Mouse (Mus musculus): Measurements from ENCODE around the gene Tmem171. TPM values are rescaled to one million over a fixed set of nuclear protein-coding genes. Genes with fewer than 3 reads are reported as not detected.

Gene Tmem171
- 8.4 and 13.7 TPM in 2 replicates for polyA plus RNA-seq (2015; fragmentation: Nextera tagmentation; extraction: Ambion mirVana)

DNA sequence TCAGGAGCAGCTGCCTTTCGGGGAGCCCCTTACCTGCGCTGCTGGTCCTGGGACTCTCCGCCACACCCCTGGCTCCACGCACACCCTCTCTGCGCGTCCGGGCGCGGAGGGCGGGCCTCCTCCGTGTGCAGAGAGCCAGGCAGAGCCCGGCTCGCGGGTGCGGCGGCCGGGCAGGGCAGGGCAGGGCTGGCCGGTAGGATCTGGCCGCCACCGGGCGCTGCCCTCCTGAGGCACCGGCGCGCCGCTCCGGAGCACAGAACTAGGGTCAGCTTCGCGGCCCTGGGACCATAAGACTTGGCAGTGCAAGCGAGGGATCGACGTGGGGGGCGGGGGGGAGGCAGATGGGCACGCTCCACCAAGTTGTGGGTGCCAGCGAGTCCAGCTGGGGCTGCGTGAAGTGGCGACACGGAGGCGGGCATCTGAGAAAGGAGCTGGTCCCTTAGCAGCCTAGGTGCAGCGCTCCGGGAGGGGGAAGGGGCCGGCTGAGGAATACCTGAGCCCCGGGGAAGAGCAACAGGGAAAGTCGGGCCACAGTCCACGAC, at the start of gene Tmem171:
TSS of gene Tmem171 (minus strand) at position 62 of the 542 bp plus-strand sequence.
- H3K9me3 ChIP-seq, result no peaks in the 10 kb centered on the region
- peak within 1 kb of the TSS; percentile 72 for H3K4me2 ChIP-seq
- H3K9ac ChIP-seq, result no peak within 1 kb of the TSS
- H3K4me1 ChIP-seq, result peaks cover 11% of the 10 kb centered on the region
- ATAC-seq (ENCODE audit: insufficient read depth, low FRiP score, low read depth), result peak; percentile 70
- peak within 1 kb of the TSS; percentile 39 for H3K4me3 ChIP-seq (replicated peaks)
- H3K36me3 ChIP-seq, result no peaks in the 10 kb centered on the region
- H3K27me3 ChIP-seq (replicated peaks), result peaks cover 6% of the 10 kb centered on the region
- 5% methylated on average over 42 of the region's 44 CpGs for WGBS
- peak within 1 kb of the TSS; percentile 42; the same call in 1 of the 2 replicates for H3K27ac ChIP-seq

DNA sequence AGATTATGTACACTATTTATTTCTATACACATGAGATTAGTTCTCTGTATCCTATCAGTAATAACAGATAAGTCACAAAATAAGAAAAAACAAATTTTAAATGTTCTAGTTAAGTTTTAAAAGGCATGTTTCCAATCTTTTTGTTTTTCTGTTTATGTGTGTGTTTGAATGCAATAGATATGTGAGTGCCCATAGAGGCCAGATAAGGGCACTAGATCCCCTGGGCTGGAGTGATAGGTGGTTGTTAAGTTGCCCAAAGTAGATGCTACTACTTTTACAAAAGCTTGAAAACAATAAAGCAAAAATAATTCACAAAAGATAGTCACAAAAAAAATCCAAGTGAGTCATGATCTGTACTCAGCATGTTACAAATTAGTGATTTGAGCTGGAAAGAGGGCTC, 49.2 kb upstream of the Tmem171 start:
- Histone ChIP-seq H3K4me2 (no peak overlapping the region), H3K27me3 (replicated peaks) (no peaks in the 10 kb centered on the region), H3K4me3 (replicated peaks) (no peak overlapping the region), H3K9ac (no peak overlapping the region), H3K27ac (no peak overlapping the region), H3K9me3 (no peaks in the 10 kb centered on the region), H3K36me3 (peaks cover 12% of the 10 kb centered on the region), H3K4me1 (no peaks in the 10 kb centered on the region)
- no peak for ATAC-seq (ENCODE audit: insufficient read depth, low FRiP score, low read depth)

DNA sequence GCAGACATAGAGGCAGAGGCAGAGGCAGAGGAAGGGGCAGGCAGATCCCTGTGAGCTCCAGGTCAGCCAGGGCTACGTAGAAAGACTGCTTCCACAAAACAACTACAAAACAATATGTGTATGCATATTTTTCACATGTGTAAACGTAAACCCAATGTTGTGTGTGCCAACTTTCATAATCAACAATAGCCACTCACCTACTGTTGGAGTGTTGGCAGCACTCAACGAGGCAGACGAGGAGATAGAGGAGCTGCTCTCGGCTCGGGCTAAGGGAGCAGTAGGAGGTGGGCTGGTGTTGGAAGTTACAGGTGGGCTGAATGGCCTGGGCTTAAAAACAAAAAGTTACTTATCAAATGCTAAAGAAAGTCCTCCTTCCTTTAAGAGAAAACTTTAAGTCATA, 48.6 kb upstream of the Tmem171 start:
- Histone ChIP-seq H3K4me3 (replicated peaks) (no peak overlapping the region), H3K4me2 (no peak overlapping the region), H3K9me3 (no peaks in the 10 kb centered on the region), H3K9ac (no peak overlapping the region), H3K36me3 (peaks cover 12% of the 10 kb centered on the region), H3K4me1 (no peaks in the 10 kb centered on the region), H3K27me3 (replicated peaks) (no peaks in the 10 kb centered on the region), H3K27ac (no peak overlapping the region)
- ATAC-seq (ENCODE audit: insufficient read depth, low FRiP score, low read depth), result no peak
- 88% methylated on average over 6 of the region's 6 CpGs for WGBS

DNA sequence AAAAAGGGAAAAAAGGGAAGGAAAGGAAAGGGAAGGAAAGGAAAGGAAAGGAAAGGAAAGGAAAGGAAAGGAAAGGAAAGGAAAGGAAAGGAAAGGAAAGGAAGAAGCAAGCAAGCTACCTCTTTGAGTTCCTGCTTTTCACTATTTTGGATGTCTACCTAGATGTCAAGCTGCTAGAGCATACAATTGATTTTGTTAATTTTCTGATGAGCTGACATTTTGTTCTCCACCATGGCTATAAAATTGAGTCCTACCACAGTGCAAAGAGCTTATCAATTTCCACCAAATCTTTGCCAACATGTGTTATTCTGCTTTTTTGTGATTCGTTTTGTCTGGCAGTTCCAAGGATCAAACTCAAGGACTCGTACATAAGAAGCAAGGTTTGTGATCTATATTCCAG, 43.6 kb upstream of the Tmem171 start:
- Histone ChIP-seq H3K27ac (no peak overlapping the region), H3K9ac (no peak overlapping the region), H3K4me2 (no peak overlapping the region), H3K36me3 (peaks cover 9% of the 10 kb centered on the region; the same call in 1 of the 2 replicates), H3K9me3 (no peaks in the 10 kb centered on the region), H3K4me1 (no peaks in the 10 kb centered on the region), H3K27me3 (replicated peaks) (no peaks in the 10 kb centered on the region), H3K4me3 (replicated peaks) (no peak overlapping the region)
- ATAC-seq (ENCODE audit: insufficient read depth, low FRiP score, low read depth), result no peak
- 85% methylated on average over 2 of the region's 2 CpGs for WGBS

DNA sequence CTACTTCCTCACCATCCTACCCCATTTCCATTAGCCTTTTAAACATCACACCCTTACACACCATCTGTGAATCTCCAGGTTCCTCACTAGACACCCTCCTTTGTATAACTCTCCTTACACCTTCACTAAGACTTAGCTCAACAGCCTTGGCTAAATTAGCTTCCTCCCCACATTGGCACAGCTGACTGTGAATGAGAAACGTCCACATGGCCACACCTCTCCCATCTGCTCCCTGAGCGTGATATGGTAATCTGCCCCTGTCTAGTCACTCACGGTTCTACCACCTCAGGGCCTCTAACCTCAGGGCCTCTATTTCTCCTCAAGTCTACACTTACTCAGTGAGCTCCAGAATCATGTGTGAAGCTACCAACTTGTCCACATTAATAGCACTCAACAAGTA, 38.7 kb upstream of the Tmem171 start:
- Histone ChIP-seq H3K9ac (no peak overlapping the region), H3K27me3 (replicated peaks) (no peaks in the 10 kb centered on the region), H3K4me1 (no peaks in the 10 kb centered on the region), H3K27ac (no peak overlapping the region), H3K4me3 (replicated peaks) (no peak overlapping the region), H3K4me2 (no peak overlapping the region), H3K9me3 (no peaks in the 10 kb centered on the region), H3K36me3 (0 out of 2 replicates have a peak, but pooled peaks cover 2% of the 10 kb centered on the region)
- ATAC-seq (ENCODE audit: insufficient read depth, low FRiP score, low read depth), result no peak
- 52% methylated on average over 3 of the region's 3 CpGs for WGBS

DNA sequence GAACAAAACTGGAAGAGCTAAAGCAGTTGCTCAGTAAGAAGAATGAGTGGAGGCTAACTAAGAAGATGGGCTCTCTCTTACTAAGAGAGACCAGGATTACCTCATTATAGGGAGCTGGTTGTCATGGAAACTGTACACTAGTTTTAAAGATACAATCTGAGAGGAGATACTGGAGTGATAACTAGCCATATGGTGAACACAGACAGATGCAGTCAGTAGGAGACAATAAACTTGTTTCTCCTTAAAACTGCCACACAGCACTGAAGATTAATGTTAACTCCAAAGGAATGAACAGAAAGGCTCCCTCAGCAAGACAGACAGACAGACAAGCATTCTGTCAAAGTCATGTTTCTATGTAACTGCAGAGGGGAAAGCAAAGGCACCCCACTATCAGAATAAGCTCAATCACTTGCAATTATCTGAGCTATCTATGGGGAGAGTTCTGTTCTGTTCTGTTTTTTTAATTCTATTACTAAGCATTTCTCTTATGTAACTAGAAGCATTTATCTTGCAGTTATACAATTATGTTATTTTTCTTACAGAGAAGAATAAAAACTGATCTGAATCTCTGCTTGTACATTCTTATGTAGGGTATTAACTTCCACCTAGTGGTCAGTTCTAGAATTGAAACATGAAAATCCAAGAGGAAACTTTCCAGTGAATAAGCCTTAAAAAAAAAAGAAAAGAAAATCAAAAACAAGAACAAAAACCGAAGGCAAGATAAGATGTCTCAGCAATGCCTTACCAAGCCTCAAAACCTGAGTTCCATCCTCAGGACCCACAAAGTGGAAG, 34.8 kb upstream of the Tmem171 start:
- Histone ChIP-seq H3K4me1 (no peaks in the 10 kb centered on the region), H3K36me3 (0 out of 2 replicates have a peak, but pooled peaks cover 5% of the 10 kb centered on the region), H3K4me3 (replicated peaks) (no peak overlapping the region), H3K27ac (no peak overlapping the region), H3K27me3 (replicated peaks) (no peaks in the 10 kb centered on the region), H3K9me3 (no peaks in the 10 kb centered on the region), H3K9ac (no peak overlapping the region), H3K4me2 (no peak overlapping the region)
- WGBS, result 33% methylated on average over 1 of the region's 1 CpGs
- no peak for ATAC-seq (ENCODE audit: insufficient read depth, low FRiP score, low read depth)

DNA sequence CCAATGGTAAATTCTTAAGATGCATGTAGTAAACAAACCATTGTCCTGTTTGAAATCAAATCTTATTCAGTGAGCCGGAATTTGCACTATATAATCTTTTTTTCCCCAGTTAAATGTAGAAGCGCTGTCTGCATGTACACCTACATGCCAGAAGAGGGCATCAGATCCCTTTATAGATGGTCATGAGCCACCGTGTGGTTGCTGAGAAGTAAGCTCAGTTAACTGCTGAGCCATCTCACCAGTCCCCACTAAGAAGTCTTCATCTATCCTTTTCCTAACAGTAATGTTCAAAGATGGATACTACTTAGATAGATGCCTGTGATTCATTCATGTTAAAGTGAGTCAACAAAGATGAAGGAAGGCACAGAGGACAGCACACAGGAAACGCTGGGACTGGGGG, 31.9 kb upstream of the Tmem171 start:
- Histone ChIP-seq H3K9me3 (no peaks in the 10 kb centered on the region), H3K4me2 (no peak overlapping the region), H3K4me3 (replicated peaks) (no peak overlapping the region), H3K4me1 (no peaks in the 10 kb centered on the region), H3K9ac (no peak overlapping the region), H3K36me3 (0 out of 2 replicates have a peak, but pooled peaks cover 8% of the 10 kb centered on the region), H3K27ac (no peak overlapping the region), H3K27me3 (replicated peaks) (no peaks in the 10 kb centered on the region)
- WGBS, result 59% methylated on average over 4 of the region's 4 CpGs
- ATAC-seq (ENCODE audit: insufficient read depth, low FRiP score, low read depth), result no peak

DNA sequence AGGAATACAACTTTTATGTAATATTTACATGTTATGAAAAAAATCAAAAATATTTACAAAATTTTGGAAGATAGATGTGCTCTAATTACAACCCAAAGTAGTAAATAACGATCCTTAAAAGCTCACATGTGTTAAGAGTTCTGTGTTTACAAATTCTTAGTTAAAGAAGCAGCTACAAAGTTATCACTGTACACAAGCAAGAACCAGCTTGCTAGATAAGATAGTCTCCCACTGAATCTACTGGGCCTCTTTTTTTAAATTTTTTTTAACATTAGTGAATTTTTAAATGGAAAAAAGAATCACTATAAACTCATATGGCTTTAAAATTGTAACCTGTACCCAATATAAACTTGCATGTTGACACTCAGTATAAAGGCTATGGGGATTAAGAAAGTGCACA, 28.8 kb upstream of the Tmem171 start:
- Histone ChIP-seq H3K36me3 (0 out of 2 replicates have a peak, but pooled peaks cover 8% of the 10 kb centered on the region), H3K9ac (no peak overlapping the region)

DNA sequence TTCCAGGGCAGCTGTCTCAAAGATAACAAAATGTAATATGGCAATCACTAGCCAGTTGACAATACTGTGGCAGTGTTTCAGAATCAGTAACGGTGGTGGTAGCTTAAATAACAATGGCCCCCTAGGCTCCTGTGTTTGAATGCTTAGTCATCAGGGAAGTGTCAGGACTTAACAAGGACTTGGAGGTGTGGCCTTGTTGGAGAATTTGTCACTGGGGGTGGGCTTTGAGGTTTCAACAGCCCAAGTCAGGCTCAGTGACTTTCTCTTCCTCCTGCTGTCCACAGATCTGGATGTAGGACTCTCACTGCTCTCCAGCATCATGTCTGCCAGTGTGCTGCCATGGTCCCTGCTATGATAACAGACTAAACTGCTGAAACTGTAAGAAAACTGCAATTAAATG, 27.7 kb upstream of the Tmem171 start:
- Histone ChIP-seq H3K9ac (no peak overlapping the region), H3K4me3 (replicated peaks) (no peak overlapping the region), H3K9me3 (no peaks in the 10 kb centered on the region), H3K27ac (no peak overlapping the region), H3K4me2 (no peak overlapping the region), H3K36me3 (0 out of 2 replicates have a peak, but pooled peaks cover 8% of the 10 kb centered on the region), H3K27me3 (replicated peaks) (no peaks in the 10 kb centered on the region), H3K4me1 (no peaks in the 10 kb centered on the region)
- no peak for ATAC-seq (ENCODE audit: insufficient read depth, low FRiP score, low read depth)
- 54% methylated on average over 1 of the region's 1 CpGs for WGBS

More for the DNA sequence above, 28.8 kb upstream of the Tmem171 start:
- H3K27me3 ChIP-seq (replicated peaks), result no peaks in the 10 kb centered on the region
- H3K9me3 ChIP-seq, result no peaks in the 10 kb centered on the region
- H3K4me1 ChIP-seq, result no peaks in the 10 kb centered on the region
- H3K4me2 ChIP-seq, result no peak overlapping the region
- no peak for ATAC-seq (ENCODE audit: insufficient read depth, low FRiP score, low read depth)
- WGBS, result 63% methylated on average over 1 of the region's 1 CpGs
- H3K4me3 ChIP-seq (replicated peaks), result no peak overlapping the region
- H3K27ac ChIP-seq, result no peak overlapping the region

DNA sequence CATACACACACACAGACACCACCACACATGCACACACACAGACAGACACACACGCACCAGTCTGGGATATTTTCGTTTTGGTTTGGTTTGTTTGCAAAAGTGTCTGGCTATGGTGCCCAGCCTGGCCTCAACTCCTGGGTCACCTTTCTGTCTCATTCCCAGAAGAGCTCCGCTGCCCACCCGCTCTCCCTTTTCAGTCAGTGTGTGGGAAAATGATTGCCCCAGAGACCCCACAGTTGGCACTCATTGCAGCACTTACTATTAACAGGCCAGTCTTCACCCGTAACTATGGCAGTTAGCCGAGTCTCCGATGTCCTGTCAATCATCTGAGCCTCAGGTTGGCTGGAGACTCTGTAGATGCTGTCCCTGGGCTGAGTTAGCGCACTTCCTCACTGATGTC, 21.5 kb upstream of the Tmem171 start:
- no peaks in the 10 kb centered on the region for H3K4me1 ChIP-seq
- no peak overlapping the region for H3K27ac ChIP-seq
- H3K4me2 ChIP-seq, result no peak overlapping the region
- H3K4me3 ChIP-seq (replicated peaks), result no peak overlapping the region
- 80% methylated on average over 8 of the region's 8 CpGs for WGBS
- H3K27me3 ChIP-seq (replicated peaks), result no peaks in the 10 kb centered on the region
- ATAC-seq (ENCODE audit: insufficient read depth, low FRiP score, low read depth), result no peak
- H3K9me3 ChIP-seq, result no peaks in the 10 kb centered on the region
- no peaks in the 10 kb centered on the region for H3K36me3 ChIP-seq
- no peak overlapping the region for H3K9ac ChIP-seq

DNA sequence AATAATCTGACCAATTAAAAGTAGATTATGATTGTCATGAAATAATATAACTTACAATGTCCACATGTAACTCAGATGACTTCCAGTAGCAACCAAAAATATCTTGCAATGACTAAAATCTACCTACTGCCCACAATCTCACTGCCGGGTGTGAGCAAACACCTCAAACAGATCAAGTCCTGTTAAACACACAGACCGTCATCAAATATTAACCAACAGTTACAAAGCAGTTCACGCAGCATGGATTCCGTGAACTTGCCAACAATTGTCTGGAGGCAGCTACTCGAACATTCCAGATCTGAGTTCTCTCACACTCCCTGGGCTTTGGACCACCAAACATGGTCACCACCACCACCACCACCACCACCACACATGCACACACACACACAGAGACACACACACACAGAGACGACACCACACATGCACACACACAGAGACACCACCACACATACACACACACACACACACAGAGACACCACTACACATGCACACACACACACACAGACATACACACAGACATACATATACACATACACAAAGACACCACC, 20.9 kb upstream of the Tmem171 start:
- no peak overlapping the region for H3K4me3 ChIP-seq (replicated peaks)
- 0 out of 2 replicates have a peak overlapping the region, but pooled peaks have one; percentile 51 for H3K27ac ChIP-seq
- no peaks in the 10 kb centered on the region for H3K9me3 ChIP-seq
- H3K27me3 ChIP-seq (replicated peaks), result no peaks in the 10 kb centered on the region
- peak; percentile 66; the same call in 1 of the 2 replicates for ATAC-seq (ENCODE audit: insufficient read depth, low FRiP score, low read depth)
- no peak overlapping the region for H3K9ac ChIP-seq
- no peak overlapping the region for H3K4me2 ChIP-seq
- no peaks in the 10 kb centered on the region for H3K36me3 ChIP-seq
- no peaks in the 10 kb centered on the region for H3K4me1 ChIP-seq
- whole genome bisulfite sequencing, result 66% methylated on average over 6 of the region's 6 CpGs

DNA sequence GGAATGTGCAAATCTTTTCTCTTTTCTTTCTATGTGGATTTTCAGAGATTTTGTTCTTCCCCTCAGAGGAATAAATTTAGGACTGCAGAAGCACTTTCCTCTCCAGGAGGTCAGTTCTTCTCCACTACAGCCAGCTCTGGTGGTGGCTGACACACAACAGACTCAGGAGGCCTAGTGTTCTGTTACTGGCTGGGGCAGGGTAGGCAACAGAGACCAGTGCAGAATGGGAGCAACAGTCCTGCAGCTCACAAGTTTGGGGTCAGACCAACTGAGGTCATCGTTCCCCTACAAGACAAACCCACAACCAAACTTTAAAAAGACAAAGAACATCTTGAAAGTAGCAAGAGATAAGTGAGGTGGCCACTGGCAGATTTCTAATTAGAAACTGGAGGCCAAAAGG, 16.0 kb upstream of the Tmem171 start:
- Histone ChIP-seq H3K27ac (no peak overlapping the region), H3K9ac (no peak overlapping the region), H3K4me2 (no peak overlapping the region), H3K4me1 (no peaks in the 10 kb centered on the region), H3K4me3 (replicated peaks) (no peak overlapping the region), H3K27me3 (replicated peaks) (no peaks in the 10 kb centered on the region), H3K36me3 (no peaks in the 10 kb centered on the region), H3K9me3 (no peaks in the 10 kb centered on the region)
- no peak for ATAC-seq (ENCODE audit: insufficient read depth, low FRiP score, low read depth)
- WGBS, result 93% methylated on average over 1 of the region's 1 CpGs
